Mouse (Mus musculus): ENCODE measurements around the gene Tkt. TPM values are rescaled to one million over a fixed set of nuclear protein-coding genes. Genes with fewer than 3 reads are reported as not detected.

Tkt gene
- polyA plus RNA-seq, 1 experiment from 2014 or later = 244 TPM

DNA sequence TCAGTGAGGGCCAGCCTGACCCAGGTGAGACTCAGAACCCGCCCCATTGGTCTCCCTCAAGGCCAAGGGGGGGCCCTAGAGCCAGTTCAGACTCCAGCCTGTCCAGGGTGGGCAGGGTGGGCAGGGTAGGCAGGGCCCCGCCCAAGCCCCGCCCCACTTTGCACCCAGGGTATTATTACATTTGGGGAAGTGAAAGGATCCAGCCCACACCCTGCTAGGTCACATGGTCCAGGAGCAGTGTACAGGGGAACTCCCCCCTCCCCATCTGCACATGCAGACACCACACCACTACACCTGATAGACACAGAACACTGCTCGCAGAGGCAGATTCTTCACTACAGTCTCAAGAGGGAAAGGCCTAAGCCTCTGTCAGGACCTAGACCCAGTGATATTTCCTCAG is 59.5 kb downstream of the Tkt start:
- Histone ChIP-seq H3K27ac (ENCODE audit: low read length) (no peak overlapping the region), H3K9me3 (ENCODE audit: control insufficient read depth, low read length) (no peaks in the 10 kb centered on the region), H3K4me2 (ENCODE audit: low read depth, low read length) (no peak overlapping the region), H3K27me3 (ENCODE audit: control insufficient read depth, insufficient read depth, low read depth, low read length) (no peaks in the 10 kb centered on the region), H3K4me3 (ENCODE audit: low read length) (no peak overlapping the region), H3K36me3 (ENCODE audit: control insufficient read depth, insufficient read depth, low read length) (peaks cover 8% of the 10 kb centered on the region), H3K4me1 (replicated peaks; ENCODE audit: control insufficient read depth, insufficient read depth, low read length) (no peaks in the 10 kb centered on the region; the same call in 1 of the 2 replicates), H3K9ac (ENCODE audit: low read length) (no peak overlapping the region)
- no peak for ATAC-seq (ENCODE audit: low read depth)
- WGBS = 90% methylated on average over 4 of the region's 4 CpGs

GRCm38 (mm10) chr14:30608176-30608575 is 60.0 kb downstream of the Tkt start:
- WGBS = 86% methylated on average over 6 of the region's 6 CpGs
- ATAC-seq (ENCODE audit: low read depth) = no peak

GRCm38 (mm10) chr14:30609499-30609898 is 61.3 kb downstream of the Tkt start:
- H3K36me3 ChIP-seq (ENCODE audit: control insufficient read depth, insufficient read depth, low read length) = peaks cover 4% of the 10 kb centered on the region
- H3K27me3 ChIP-seq (ENCODE audit: control insufficient read depth, insufficient read depth, low read depth, low read length) = no peaks in the 10 kb centered on the region
- H3K27ac ChIP-seq (ENCODE audit: low read length) = no peak overlapping the region
- 84% methylated on average over 3 of the region's 3 CpGs for WGBS
- no peaks in the 10 kb centered on the region for H3K9me3 ChIP-seq (ENCODE audit: control insufficient read depth, low read length)
- no peak overlapping the region for H3K4me3 ChIP-seq (ENCODE audit: low read length)
- H3K4me1 ChIP-seq (replicated peaks; ENCODE audit: control insufficient read depth, insufficient read depth, low read length) = no peaks in the 10 kb centered on the region; the same call in 1 of the 2 replicates
- ATAC-seq (ENCODE audit: low read depth) = no peak
- no peak overlapping the region for H3K4me2 ChIP-seq (ENCODE audit: low read depth, low read length)
- H3K9ac ChIP-seq (ENCODE audit: low read length) = no peak overlapping the region

More at GRCm38 (mm10) chr14:30608176-30608575, 60.0 kb downstream of the Tkt start:
- no peak overlapping the region for H3K9ac ChIP-seq (ENCODE audit: low read length)
- H3K4me3 ChIP-seq (ENCODE audit: low read length) = no peak overlapping the region
- H3K27me3 ChIP-seq (ENCODE audit: control insufficient read depth, insufficient read depth, low read depth, low read length) = no peaks in the 10 kb centered on the region
- H3K4me2 ChIP-seq (ENCODE audit: low read depth, low read length) = no peak overlapping the region
- no peak overlapping the region for H3K27ac ChIP-seq (ENCODE audit: low read length)
- H3K36me3 ChIP-seq (ENCODE audit: control insufficient read depth, insufficient read depth, low read length) = peaks cover 8% of the 10 kb centered on the region
- H3K4me1 ChIP-seq (replicated peaks; ENCODE audit: control insufficient read depth, insufficient read depth, low read length) = no peaks in the 10 kb centered on the region; the same call in 1 of the 2 replicates
- H3K9me3 ChIP-seq (ENCODE audit: control insufficient read depth, low read length) = no peaks in the 10 kb centered on the region

DNA sequence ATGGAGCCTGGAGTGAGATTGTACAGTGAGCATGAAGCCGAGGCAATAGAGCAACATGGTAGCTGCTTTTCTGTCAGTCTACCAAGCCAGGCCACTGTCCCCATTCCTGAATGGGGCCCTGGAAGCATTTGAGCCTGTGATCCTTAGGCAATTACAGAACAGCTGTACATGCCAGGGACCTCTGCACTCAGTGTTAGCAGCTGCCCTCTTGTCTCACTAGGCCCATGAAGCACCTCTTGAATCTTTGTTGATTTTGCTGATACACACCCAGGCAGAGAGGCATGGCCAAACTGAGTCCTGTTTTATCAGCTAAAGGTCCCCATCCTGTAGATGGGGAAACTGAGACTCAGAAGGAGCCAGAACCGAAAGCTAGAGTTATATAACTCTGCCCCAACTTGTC is 62.1 kb downstream of the Tkt start:
- peak; percentile 64 for ATAC-seq (ENCODE audit: low read depth)
- Histone ChIP-seq H3K9me3 (ENCODE audit: control insufficient read depth, low read length) (no peaks in the 10 kb centered on the region), H3K9ac (ENCODE audit: low read length) (no peak overlapping the region), H3K4me3 (ENCODE audit: low read length) (no peak overlapping the region), H3K36me3 (ENCODE audit: control insufficient read depth, insufficient read depth, low read length) (peaks cover 4% of the 10 kb centered on the region), H3K27me3 (ENCODE audit: control insufficient read depth, insufficient read depth, low read depth, low read length) (no peaks in the 10 kb centered on the region), H3K4me2 (ENCODE audit: low read depth, low read length) (no peak overlapping the region), H3K4me1 (replicated peaks; ENCODE audit: control insufficient read depth, insufficient read depth, low read length) (no peaks in the 10 kb centered on the region; the same call in 1 of the 2 replicates), H3K27ac (ENCODE audit: low read length) (no peak overlapping the region)
- WGBS = 37% methylated on average over 2 of the region's 2 CpGs

DNA sequence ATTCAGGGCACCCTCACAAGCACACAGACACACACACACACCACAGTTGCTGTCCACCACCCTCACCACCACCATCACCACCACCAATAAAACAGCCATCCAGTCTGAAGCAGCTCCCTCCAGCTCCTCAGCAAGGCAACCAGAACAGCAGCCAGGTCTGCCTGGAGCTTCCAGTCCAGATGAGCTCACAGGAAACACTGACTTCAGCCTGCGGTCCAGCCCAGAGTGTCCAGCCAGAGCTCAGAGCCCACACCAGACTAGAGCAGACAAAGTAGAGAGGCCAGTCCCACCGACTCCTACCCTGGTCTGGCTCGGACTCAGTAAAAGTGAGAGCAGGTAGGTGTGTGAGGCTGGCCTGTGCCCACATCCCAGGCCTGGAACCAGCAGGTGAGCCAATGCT is 62.8 kb downstream of the Tkt start:
- 60% methylated on average over 3 of the region's 3 CpGs for WGBS
- no peak overlapping the region for H3K9ac ChIP-seq (ENCODE audit: low read length)
- no peak for ATAC-seq (ENCODE audit: low read depth)

GRCm38 (mm10) chr14:30612523-30612922 is 64.4 kb downstream of the Tkt start:
- H3K4me2 ChIP-seq (ENCODE audit: low read depth, low read length) = no peak overlapping the region
- no peak overlapping the region for H3K9ac ChIP-seq (ENCODE audit: low read length)
- H3K27ac ChIP-seq (ENCODE audit: low read length) = no peak overlapping the region
- 21% methylated on average over 7 of the region's 7 CpGs for WGBS
- no peaks in the 10 kb centered on the region for H3K9me3 ChIP-seq (ENCODE audit: control insufficient read depth, low read length)
- no peaks in the 10 kb centered on the region for H3K27me3 ChIP-seq (ENCODE audit: control insufficient read depth, insufficient read depth, low read depth, low read length)
- ATAC-seq (ENCODE audit: low read depth) = no peak; the same call in 1 of the 2 replicates
- no peaks in the 10 kb centered on the region; the same call in 1 of the 2 replicates for H3K36me3 ChIP-seq (ENCODE audit: control insufficient read depth, insufficient read depth, low read length)
- no peak overlapping the region for H3K4me3 ChIP-seq (ENCODE audit: low read length)
- no peaks in the 10 kb centered on the region; the same call in 1 of the 2 replicates for H3K4me1 ChIP-seq (replicated peaks; ENCODE audit: control insufficient read depth, insufficient read depth, low read length)

More for the DNA sequence above, 62.8 kb downstream of the Tkt start:
- Histone ChIP-seq H3K4me2 (ENCODE audit: low read depth, low read length) (no peak overlapping the region), H3K4me3 (ENCODE audit: low read length) (no peak overlapping the region), H3K27me3 (ENCODE audit: control insufficient read depth, insufficient read depth, low read depth, low read length) (no peaks in the 10 kb centered on the region), H3K27ac (ENCODE audit: low read length) (no peak overlapping the region), H3K4me1 (replicated peaks; ENCODE audit: control insufficient read depth, insufficient read depth, low read length) (no peaks in the 10 kb centered on the region; the same call in 1 of the 2 replicates), H3K9me3 (ENCODE audit: control insufficient read depth, low read length) (no peaks in the 10 kb centered on the region), H3K36me3 (ENCODE audit: control insufficient read depth, insufficient read depth, low read length) (peaks cover 4% of the 10 kb centered on the region)

DNA sequence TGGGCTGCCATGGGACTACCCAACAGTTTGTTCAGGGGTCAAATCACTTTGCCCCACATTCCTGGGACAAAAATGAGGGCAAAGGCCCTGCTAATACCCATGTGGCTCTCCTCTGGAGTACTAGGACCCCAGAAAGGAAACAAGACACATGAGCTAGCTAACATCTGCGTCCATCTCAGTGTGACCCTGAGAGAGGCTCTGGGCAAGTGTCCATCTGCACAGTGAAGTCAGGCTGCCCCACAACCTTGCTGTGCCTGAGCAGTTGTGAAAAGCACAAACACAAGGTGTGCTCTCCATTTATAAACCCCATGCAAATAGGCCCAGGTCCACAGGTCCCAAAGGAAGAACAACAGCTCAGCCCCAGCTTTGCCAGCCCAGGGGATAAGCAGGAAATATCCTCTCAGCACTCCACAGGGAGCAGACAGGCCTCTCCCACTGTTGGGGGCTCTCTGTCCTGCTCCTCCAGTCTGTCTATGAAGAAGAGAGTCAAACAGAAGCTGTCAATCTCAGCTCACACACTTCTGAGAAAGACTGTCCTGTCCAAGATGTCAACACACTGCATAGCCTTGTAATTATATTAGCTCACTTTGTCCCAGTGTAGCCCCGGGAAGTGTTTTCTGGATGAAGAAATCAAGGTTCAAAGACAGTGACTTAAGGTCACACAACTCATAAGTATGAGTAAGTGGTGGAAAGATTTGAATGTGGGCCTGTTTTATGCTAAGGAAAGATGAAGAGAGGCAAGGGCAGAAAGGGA is 65.0 kb downstream of the Tkt start:
- Histone ChIP-seq H3K27me3 (ENCODE audit: control insufficient read depth, insufficient read depth, low read depth, low read length) (no peaks in the 10 kb centered on the region), H3K4me2 (ENCODE audit: low read depth, low read length) (no peak overlapping the region), H3K4me3 (ENCODE audit: low read length) (no peak overlapping the region), H3K27ac (ENCODE audit: low read length) (no peak overlapping the region), H3K9me3 (ENCODE audit: control insufficient read depth, low read length) (no peaks in the 10 kb centered on the region), H3K9ac (ENCODE audit: low read length) (no peak overlapping the region), H3K4me1 (replicated peaks; ENCODE audit: control insufficient read depth, insufficient read depth, low read length) (no peaks in the 10 kb centered on the region; the same call in 1 of the 2 replicates), H3K36me3 (ENCODE audit: control insufficient read depth, insufficient read depth, low read length) (no peaks in the 10 kb centered on the region; the same call in 1 of the 2 replicates)
- ATAC-seq (ENCODE audit: low read depth) = no peak
- WGBS = 74% methylated on average over 2 of the region's 2 CpGs

- Histone ChIP-seq H3K27me3 (ENCODE audit: control insufficient read depth, insufficient read depth, low read depth, low read length) (no peaks in the 10 kb centered on the region), H3K4me1 (replicated peaks; ENCODE audit: control insufficient read depth, insufficient read depth, low read length) (no peaks in the 10 kb centered on the region), H3K27ac (ENCODE audit: low read length) (no peak overlapping the region), H3K9ac (ENCODE audit: low read length) (no peak overlapping the region), H3K4me3 (ENCODE audit: low read length) (no peak overlapping the region), H3K4me2 (ENCODE audit: low read depth, low read length) (no peak overlapping the region), H3K36me3 (ENCODE audit: control insufficient read depth, insufficient read depth, low read length) (no peaks in the 10 kb centered on the region), H3K9me3 (ENCODE audit: control insufficient read depth, low read length) (no peaks in the 10 kb centered on the region)
- ATAC-seq (ENCODE audit: low read depth) = no peak
- 71% methylated on average over 2 of the region's 2 CpGs for WGBS
Observed at GRCm38 (mm10) chr14:30616751-30617150, 68.6 kb downstream of the Tkt start.

- Histone ChIP-seq H3K4me2 (ENCODE audit: low read depth, low read length) (no peak overlapping the region), H3K27ac (ENCODE audit: low read length) (no peak overlapping the region), H3K4me3 (ENCODE audit: low read length) (no peak overlapping the region), H3K27me3 (ENCODE audit: control insufficient read depth, insufficient read depth, low read depth, low read length) (no peaks in the 10 kb centered on the region), H3K36me3 (ENCODE audit: control insufficient read depth, insufficient read depth, low read length) (no peaks in the 10 kb centered on the region), H3K9me3 (ENCODE audit: control insufficient read depth, low read length) (no peaks in the 10 kb centered on the region), H3K4me1 (replicated peaks; ENCODE audit: control insufficient read depth, insufficient read depth, low read length) (peaks cover 11% of the 10 kb centered on the region), H3K9ac (ENCODE audit: low read length) (no peak overlapping the region)
- 88% methylated on average over 2 of the region's 2 CpGs for WGBS
- no peak for ATAC-seq (ENCODE audit: low read depth)
Observed at GRCm38 (mm10) chr14:30618746-30619275, 70.7 kb downstream of the Tkt start.
